Mouse (Mus musculus) adrenal gland, postnatal 36 days (tissue): ENCODE measurements around the gene Ccdc117. TPM values are rescaled to one million over a fixed set of nuclear protein-coding genes. Genes with fewer than 3 reads are reported as not detected.

Experiments
- total RNA-seq, 2 experiments: library from RNA; stranded (reverse); gene quantifications; 2 replicates each; pipeline ENCODE4 v1.2.3; 2021

Gene Ccdc117
- total RNA-seq, 2 experiments from 2014 or later = 33.7 to 37.5 TPM

Other genes with a start within 250 kb of the Ccdc117 start
- 10 to 100 TPM; 28.8 to 35.8 TPM for gene Znrf3, start 97.3 kb downstream of the Ccdc117 start, total RNA-seq
- gene Xbp1, start 21.5 kb downstream of the Ccdc117 start, total RNA-seq = 100 to 1,000 TPM; 199 to 215 TPM
- gene Ankrd36, start 27.5 kb upstream of the Ccdc117 start, total RNA-seq = not detected
- gene Mrps24, start 173.5 kb upstream of the Ccdc117 start, total RNA-seq = 100 to 1,000 TPM; 117 to 202 TPM
- gene Urgcp, start 220.2 kb upstream of the Ccdc117 start, total RNA-seq = 10 to 100 TPM; 59.2 to 64.6 TPM
- gene Dbnl, start 246.3 kb upstream of the Ccdc117 start, total RNA-seq = 10 to 100 TPM; 67.3 to 73.6 TPM